Mouse (Mus musculus): ENCODE results near the gene Anks1. TPM values are rescaled to one million over a fixed set of nuclear protein-coding genes. Genes with fewer than 3 reads are reported as not detected.
"Not testable (repeated sequence)": the region's sequence is repeated elsewhere in the genome, so short reads cannot be mapped to it uniquely, and the experiment has no call there.

The Anks1 gene
- total RNA-seq, 2 experiments from 2014 or later = 56.8 to 61.6 TPM

DNA sequence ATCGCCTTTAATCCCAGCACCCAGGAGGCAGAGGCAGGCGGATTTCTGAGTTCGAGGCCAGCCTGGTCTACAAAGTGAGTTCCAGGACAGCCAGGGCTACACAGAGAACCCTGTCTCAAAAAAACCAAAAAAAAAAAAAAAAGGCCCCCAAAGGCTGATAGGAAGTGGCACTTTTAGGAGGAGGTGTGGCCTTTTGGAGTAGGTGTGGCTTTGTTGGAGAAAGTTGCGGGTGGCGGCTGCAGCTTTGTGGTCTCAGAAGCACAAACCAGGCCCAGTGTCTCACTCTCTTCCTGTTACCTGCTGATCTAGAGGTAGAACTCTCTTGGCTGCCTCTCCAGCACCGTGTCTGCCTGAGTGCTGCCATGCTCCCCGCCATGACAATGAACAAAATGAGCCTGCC is 54.0 kb downstream of the Anks1 start:
- DNase-seq (ENCODE audit: low spot score); intact Hi-C loops (cut with DNase I): not testable (repeated sequence)

DNA sequence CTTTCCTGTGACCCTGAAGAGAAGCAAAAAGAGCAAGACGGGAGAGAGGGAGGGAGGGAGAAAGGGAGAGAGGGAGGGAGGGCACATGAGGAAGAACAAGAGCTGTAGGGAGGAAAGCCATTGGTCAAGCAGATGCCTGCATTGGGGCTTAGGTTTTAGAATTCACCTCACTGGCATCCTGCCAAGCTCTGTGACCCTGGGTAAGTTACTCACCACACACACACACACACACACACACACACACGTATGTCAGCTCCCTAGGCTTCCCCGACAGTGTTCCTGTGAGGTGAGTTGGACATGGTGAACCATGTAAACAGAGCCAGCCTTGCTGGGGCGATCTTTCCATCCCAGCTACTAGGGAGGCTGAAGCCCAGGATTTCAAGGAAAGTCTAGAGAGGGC is 55.5 kb downstream of the Anks1 start:
- DNase-seq (ENCODE audit: low spot score) = no peak
- intact Hi-C loops (cut with DNase I) = no loop called here

DNA sequence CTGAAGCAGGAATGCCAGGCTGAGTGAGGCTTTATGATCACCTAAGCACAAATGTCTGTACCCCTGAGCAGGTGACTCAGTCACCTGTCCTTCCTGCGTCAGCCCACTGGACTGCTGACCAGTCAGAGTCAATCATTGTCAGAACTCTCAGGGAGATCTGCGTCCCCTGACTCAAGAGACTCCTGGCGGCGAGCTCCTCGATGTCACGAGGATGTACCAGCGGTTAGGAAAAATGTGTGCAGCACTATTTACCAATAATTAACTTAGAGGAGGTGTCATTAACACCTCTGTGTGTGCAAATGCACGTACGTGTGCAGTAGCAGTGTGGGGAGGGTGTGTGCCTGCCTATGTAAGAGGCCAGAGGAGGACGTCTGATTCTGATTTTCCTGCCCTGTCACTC is 56.2 kb downstream of the Anks1 start:
- no peak for DNase-seq (ENCODE audit: low spot score)
- intact Hi-C loops (cut with DNase I) = no loop called here

DNA sequence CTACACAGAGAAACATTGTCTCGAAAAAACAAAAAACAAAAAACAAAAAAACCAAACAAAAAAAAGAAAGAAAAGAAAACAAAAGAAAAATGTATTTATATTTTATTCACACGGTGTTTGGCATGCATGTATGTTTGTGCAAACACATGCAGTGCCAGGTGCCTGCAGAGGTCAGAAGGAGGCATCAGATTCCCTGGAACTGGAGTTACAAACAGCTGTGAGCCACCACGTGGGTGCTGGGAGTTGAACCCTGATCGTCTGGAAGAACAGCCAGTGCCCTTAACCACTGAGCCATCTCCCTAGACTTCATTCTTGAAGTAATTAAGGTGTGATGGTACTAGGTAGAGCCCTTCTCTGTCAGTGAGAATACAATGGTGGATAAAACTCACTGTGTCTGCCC is 57.0 kb downstream of the Anks1 start:
- intact Hi-C loops (cut with DNase I) = no loop called here
- DNase-seq (ENCODE audit: low spot score) = no peak

DNA sequence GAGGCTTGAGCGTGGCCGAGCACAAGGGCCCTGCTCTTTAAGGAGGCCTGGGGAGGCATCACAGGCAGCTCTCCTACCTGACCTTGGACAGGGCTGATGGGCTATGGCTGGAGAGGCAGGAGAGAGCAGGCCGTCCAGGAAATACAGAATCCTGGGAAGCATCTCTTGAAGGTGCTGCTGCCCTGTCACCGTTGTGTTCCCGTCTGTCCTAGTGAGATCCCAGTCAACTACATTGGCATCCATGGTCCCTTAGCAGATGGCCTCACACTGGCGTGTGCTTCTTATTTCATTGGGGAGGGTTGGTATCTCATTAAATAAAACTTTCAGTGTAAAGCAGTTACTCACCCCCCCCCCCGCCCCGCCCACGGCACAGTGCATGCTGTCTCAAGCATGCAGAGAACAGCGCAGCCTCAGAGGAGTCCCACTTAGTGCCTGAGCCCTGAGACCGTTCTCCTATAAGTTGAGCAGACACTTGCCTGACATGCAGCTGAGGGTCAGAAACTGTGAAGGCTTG is 57.5 kb downstream of the Anks1 start:
- intact Hi-C loops (cut with DNase I) = no loop called here

DNA sequence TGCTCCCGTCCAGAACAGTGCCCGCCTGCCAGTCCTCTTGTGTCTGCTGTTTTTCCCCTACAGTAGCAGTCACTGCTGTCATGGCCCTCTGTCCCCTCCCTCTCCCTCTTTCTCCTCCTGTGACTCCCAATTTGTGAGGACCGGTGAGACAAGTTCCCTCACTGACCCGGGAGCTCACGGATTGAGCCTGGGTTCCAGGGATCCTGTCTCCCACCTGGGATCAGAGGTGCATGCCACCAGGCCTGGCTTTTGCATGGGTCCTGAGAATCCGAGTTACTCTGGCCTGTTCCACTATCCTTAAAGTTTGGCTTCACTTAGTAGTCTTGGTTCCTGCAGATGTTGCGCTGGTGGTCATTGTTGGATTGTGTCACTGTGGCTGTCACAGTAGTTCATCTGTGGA is 58.4 kb downstream of the Anks1 start:
- no peak for DNase-seq (ENCODE audit: low spot score)
- intact Hi-C loops (cut with DNase I) = no loop called here

More for the DNA sequence above, 57.5 kb downstream of the Anks1 start:
- no peak for DNase-seq (ENCODE audit: low spot score)

DNA sequence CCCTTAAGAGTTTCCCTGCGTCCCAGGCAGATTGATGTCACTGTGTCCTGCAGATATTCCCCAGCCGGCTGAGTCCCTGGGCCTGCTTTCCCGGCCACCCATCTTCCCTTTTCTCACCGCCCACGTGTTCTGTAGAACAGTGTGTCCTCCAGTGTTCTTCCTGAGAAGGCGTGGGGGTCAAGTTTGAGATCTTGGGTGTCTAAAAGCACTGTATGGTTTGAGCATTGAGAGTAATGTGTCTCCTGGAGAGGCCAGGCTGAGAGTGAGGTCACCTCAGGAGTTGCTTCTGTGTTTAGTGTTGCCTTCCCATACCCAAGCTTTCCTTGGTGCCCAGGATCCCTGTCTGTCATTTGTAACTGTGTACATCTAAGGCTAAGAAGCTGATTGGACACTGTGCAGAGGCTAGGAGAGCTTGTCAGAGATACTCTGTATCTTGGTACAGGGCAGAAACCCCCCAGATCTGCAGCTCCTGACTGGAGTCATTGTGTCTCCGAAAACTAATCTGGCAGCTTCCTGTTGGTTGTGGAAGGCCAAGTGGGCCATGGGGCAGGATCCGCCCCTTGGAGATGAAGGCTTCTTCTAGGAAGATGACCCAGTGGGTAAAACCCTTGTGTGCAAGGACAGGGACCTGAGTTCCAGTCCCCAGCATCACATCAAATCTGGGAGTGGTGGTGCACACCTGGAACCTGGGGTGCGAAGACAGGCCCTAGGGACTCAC is 59.1 kb downstream of the Anks1 start:
- intact Hi-C loops (cut with DNase I) = no loop called here

DNA sequence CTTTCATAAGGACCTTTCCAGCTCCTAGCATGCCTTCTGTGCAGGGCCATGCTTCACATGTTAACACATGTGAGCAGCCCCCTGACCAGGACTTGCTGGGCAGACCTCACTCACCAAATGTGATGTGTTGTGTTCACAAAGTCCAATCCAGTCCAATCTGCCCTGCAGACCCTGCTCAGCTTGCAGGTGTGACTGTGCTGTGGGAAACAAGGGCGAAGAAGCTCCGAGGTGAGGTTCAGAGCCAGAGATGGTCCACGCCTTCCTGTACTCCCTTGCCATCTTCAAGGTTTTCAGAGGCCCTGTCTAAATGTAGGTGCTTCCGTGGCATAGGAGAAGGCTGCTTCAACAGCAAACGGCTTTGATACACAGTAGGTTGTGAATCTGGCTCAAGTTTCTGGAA is 59.8 kb downstream of the Anks1 start:
- intact Hi-C loops (cut with DNase I) = no loop called here
- DNase-seq (ENCODE audit: low spot score) = no peak

More for the DNA sequence above, 59.1 kb downstream of the Anks1 start:
- peak; percentile 34 for DNase-seq (ENCODE audit: low spot score)

DNA sequence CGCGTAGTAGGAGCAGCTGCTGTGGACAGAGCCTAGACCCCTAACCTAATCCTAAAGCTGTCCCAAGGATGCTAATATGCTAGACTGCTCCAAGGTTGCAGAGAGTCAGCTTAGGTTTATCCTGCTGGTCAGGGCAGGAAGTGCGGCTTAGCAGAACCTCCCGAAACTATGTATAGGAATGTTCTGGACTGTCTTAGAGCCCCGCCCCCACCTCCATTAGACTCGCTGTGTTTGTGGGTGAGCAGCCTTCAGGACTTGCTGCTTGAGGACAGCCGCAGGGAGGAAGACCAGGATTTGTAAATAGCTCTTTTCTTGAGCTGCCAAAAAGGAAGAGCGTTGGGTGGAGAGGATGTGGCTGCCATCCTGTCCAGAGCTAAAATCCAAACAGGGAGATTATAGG is 60.3 kb downstream of the Anks1 start:
- peak; percentile 20 for DNase-seq (ENCODE audit: low spot score)
- intact Hi-C loops (cut with DNase I) = no loop called here

DNA sequence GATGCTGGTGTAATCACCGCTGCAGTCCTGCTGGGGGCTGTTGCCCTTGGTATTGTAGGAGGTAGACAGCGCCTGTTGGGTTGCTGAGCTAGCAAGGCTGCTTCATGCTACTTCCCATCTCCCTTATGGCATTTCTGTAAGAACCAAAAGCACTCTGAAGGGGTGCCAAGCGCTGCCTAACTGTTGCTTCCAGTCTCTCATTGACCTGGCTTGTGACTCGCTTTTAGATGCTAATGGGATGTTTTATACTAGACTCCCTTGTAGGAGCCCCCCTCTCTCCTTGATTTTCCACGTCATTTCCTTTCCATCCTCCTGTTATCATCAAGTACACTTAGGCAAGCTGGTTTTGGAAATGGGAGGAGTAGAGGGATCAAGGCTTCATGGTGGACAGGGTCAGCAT is 60.8 kb downstream of the Anks1 start:
- DNase-seq (ENCODE audit: low spot score) = no peak
- intact Hi-C loops (cut with DNase I) = no loop called here

DNA sequence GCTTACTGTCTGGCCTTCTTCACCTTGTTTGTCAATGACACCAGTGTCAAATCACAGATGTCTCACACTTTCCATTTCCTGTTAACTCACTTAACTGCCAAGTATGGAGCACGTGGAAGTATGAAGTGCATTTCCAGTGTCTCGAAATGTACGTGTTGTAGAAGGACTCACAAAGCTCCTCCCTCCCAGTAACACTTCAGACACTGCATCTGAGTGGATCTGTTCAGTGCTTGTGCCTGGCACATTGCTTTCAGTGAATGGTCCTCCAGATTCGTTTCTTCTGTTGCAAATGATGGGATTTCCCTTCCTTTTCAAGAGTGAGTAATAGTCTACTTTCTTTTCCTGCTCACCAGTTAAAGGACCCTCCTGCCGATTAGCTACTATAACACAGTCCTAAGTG is 61.2 kb downstream of the Anks1 start:
- intact Hi-C loops (cut with DNase I) = no loop called here
- no peak for DNase-seq (ENCODE audit: low spot score)

DNA sequence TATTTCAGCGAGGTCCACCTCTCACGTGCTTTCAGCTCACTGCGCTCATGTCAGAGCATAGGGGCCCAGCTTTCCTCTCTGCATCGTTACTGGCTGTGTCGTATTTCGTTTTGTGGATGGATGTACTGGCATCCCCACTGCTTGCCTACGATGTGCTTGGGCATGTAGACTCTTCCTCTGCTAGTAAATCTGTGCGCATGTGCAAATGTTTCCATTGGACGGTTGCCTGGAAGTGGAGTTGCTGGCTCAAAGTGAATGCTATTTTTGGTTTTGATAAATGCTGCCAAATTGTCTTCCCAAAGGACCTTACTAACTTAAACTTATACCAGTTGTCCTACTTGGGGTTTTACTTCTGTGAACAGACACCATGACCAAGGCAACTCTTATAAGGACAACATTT is 62.4 kb downstream of the Anks1 start:
- DNase-seq (ENCODE audit: low spot score) = peak; percentile 70
- intact Hi-C loops (cut with DNase I) = no loop called here

DNA sequence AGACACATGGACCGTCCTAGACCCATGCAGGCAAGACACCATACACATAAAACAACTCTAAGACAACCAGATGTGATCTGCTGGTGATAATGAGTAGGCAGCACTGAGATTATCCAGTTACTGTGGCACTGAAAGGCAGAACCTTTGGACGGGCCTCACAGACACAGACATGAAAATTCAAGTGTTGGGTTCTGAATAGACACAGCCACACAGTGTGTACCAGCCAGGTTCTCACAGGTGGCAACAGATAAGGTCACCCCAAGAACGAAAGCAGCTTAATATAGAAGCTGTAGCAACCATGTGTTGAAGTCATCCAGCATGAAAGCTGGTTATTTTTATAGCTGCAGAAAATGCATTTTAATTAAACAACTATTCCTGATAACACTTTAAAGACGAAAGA is 64.2 kb downstream of the Anks1 start:
- no peak for DNase-seq (ENCODE audit: low spot score)
- intact Hi-C loops (cut with DNase I) = no loop called here

DNA sequence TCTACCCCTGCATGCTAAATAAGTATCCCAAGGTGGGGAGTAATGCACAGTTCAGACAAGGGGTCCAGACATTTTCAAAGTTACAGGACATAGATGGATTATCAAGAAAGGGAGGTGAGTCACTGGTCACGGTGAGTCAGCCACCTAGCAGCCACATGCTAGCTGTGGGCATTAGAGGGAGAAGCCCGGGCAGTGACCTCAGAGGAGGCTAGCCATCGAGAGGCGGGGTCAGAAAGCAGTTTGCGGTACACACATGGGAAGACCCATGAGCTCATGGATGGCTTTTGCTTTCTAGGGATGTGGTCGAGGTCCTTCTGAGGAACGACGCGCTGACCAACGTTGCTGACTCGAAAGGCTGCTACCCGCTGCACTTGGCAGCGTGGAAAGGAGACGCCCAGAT is 67.2 kb downstream of the Anks1 start:
- intact Hi-C loops (cut with DNase I) = no loop called here
- no peak for DNase-seq (ENCODE audit: low spot score)

DNA sequence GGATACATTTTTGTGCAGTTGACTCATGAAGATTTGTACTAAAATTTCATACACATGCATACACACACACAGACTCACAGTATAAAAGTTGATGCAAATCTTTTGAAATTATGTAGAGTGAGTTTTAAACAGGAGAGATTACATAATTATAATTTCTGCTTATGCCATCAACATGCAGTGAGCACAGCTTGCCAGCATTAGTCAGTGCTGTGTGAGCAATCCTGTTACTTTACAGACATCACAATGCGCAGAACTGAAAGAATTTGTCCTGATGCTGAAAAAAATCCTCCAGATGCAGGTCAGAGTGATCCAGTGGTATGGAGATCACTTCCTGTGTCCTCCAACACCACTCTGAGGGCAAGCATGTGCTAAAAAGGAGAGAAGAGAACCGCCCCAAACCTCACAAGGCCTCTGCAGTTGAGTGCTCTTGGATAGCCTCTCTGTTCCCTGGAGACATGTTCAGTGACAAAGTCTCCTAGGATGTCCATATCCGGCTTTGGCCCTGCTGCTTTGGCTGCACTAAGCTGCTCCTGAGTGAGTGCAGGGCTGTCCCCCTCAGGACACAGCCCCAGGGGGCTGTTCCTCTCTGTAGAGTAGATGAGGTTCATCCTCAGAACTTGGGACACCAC is 68.0 kb downstream of the Anks1 start:
- DNase-seq (ENCODE audit: low spot score) = no peak
- intact Hi-C loops (cut with DNase I) = no loop called here

DNA sequence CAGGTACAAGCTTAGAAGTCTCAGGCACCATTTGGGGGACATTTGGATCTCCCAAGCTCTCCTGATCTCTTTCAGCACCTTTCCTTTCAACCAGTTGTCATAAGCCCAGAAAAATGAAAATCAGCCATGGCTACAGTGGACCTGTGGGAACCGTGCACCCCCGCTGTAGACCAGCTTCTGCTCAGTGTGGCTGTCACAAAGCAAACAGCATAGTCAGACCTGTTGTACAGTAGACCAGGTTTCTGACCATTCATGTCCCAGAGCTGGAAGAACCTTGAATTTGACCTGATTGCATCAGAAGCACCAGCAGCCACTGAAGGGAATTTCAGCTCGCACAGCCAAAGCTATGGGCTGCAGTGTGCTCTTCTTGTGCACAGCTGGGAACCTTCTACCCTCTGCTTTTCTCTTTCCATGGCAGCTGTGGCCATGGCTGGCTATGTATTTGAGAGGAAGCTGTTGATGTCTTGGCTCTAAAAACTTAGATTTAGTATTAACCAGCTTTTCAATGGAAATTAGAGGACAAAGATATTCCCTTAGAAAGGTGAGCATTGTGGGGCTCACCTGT is 71.4 kb downstream of the Anks1 start:
- intact Hi-C loops (cut with DNase I) = no loop called here
- DNase-seq (ENCODE audit: low spot score) = no peak

DNA sequence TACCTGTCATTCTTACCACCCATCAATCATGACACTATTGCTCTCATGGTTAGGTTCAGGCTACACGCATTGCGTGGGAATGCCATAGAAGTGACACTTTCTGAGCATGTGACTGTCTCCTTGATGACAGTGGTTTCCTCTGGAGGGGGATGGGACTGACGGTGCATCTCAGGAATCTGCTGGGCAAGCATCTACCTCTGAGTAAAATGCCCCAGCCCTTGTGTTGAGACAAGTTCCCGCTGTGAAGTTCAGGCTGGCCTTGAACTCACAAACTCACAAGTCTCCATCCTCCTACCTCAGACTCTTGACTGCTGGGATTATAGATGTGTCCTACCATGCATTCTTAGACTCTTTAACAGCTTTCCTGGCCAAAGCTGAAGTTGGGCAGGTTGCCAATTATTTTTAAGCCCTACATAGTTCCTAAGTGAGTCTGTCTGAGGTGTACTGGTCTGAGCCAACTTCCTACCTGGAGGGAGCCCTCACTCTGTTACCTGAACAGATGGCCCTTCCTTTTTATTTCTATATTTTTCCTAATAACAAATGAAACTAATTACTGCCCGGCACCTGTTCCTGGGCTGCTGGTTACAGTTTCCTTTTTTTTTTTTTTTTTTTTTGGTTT is 72.5 kb downstream of the Anks1 start:
- no peak for DNase-seq (ENCODE audit: low spot score)
- intact Hi-C loops (cut with DNase I) = no loop called here

DNA sequence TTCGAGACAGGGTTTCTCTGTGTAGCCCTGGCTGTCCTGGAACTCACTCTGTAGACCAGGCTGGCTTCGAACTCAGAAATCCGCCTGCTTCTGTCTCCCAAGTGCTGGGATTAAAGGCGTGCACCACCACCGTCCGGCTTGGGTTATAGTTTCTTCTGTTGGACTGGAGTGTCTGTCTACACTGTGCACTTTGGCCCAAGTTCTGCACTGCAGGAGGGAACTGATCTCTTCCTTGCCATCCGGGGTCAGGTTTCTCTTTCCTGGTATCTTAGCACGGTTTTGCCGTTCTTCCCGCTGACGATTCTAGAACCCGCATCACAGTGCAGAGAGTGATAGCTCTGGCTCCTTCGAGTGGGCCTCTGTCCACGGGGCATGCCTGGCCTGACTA is 73.0 kb downstream of the Anks1 start:
- intact Hi-C loops (cut with DNase I) = not testable (repeated sequence)

DNA sequence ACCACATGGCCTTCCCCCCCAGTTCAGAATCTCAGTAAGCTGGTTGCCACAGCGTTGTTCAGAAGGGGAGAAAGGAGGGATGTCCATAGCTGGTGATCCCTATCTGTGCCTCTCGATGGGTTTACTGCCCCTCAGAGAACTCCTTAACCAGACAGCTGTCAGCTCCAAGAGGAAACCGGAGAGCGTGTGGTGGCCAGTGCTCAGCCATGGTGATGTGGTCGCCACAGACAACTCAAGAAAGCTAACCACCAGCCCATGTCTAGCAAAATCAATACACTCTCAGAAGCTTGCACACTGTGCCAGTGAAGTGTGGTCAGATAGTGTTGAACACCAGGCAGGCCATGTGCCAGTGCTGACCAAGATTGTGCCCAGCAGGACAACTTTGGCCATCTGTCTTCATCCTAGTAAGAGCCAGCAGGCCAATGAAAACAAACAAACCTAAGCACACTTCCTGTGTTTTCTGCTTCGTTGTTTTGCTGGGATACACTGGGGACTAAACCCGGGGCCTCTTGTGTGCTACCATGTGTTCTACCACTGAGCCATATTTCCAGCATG is 73.7 kb downstream of the Anks1 start:
- no peak for DNase-seq (ENCODE audit: low spot score)
- intact Hi-C loops (cut with DNase I) = no loop called here

More for the DNA sequence above, 73.0 kb downstream of the Anks1 start:
- not testable (repeated sequence) for DNase-seq (ENCODE audit: low spot score)

DNA sequence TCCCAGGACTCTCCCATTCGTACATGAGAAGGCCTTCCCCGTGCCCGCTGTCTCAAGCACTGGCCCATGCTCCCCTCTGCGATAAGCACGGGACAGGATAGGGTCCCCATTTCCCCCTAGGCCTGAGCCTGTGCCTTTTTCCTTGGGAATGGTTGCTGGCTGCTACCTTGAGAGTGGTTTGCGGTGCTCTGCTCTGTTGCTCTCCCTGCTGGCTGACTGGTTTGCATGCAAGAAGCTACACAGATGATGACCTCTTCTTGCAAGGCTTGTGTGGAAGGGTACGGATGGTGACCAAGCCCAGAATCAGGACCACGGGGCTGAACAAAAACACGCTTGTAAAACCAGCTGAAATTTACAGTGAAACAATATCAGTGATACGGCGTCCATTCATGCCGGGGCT is 75.3 kb downstream of the Anks1 start:
- intact Hi-C loops (cut with DNase I) = loop anchor here (1.0 kb wide), 1 partner anchor 77 kb away; no protein-coding TSS in a partner anchor
- DNase-seq (ENCODE audit: low spot score) = no peak

All from heart, postnatal 25 days (tissue).